Mouse (Mus musculus) right cerebral cortex, postnatal 25 days (tissue): Measurements from ENCODE around the gene Cenpj.

Source experiments
- DNase-seq: peaks from one replicate; pipeline ENCODE4 v3.0.0; 2022

Cenpj gene

DNA sequence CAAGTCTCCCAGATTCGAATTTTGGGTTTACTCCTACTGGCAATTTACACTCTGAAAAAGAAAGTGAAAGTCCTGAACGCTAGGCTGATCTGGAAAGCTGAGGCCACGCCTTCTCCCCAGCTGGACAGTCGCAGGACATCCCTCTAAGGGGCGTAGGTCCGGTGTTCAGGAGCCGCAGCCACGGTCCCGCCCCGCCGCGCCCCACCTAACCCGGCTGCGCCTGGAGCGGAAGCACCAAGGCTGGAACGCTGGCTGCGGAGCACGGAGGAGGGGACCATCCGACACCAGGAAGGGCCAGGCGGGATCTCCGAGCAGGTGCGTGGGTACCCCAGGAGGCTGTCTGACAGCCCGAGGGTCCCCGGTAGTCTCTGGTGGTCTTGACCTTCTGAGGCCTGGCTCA is at the start of gene Cenpj, which contains the start of gene Parp4:
Cenpj (minus strand) TSS at position 10 of the 400 bp plus-strand sequence.
Parp4 (plus strand) TSS at position 204 of the 400 bp plus-strand sequence.
- peak; percentile 43 for DNase-seq

DNA sequence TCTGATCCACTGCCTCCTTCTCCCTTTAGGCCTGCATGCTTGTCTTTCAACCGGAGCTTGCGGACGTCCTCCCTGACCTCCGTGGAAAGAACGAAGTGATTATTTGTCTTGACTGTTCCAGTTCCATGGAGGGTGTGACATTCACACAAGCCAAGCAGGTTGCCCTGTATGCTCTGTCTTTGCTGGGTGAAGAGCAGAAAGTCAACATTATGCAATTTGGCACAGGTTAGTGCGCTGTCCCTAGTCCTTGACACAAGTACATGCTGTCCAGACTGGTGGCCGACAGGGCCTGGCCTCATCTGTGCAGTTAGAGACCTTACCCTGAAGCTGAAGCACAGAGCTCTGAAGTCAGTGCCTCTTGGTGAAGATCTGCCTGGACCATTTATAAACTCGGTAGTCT is 45.2 kb upstream of the Cenpj start:
- no peak for DNase-seq

DNA sequence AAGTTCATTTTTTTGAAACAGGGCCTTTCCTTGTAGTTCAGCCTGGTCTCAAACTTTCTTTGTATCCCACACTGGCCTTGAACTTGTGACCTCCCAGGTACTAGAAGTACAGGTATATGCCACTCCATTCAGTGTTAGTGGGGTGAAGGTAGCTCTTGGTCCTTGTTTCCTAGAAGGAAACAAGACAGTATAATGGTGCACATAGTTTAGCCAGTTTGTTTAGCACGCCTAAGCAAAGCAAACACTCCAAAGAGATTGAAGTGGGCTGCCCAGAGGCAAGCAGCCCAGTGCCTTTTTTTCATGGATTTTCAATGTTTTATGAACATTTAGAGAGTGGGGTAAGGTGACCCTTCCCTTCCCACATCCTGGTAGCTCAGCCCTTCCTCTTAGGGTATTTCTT is 42.2 kb upstream of the Cenpj start:
- DNase-seq, result no peak

DNA sequence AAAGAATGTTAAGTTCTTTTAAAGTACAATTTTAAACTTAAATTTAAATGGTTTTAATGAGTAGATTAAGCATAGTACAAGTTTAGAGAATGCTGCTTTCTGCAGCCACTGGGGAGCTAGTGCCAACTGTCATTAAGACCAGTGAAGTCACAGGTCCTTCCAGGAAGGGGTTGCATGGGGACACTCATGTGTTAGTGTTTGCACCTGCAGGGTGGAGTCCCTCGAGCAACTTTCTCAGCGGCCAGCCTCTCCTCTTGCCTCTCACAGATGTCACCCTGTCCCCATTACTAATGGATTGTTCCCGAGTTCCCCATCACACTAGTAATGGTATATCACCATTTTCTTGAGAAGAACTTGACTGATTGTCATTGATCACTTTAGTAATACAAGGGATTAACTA is 38.0 kb upstream of the Cenpj start:
- DNase-seq, result no peak

DNA sequence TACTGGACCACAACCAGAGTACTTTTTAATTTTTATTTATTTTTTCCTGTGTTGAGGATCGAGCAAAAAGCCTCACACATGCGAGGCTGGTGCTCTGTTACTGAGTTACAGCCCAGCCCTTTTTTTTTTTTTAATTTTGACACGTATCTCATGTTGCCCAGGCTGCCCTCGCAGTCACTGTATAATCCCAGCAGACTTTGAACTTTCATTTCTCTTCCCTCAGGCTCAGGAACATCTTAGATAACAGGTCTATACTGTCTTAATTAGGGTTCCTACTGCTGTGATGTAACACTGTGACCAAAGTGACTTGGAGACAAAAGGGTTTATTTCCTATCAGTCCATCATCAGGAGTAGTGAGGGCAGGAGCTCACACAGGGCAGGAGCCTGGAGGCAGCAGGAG is 29.9 kb upstream of the Cenpj start:
- no peak for DNase-seq

DNA sequence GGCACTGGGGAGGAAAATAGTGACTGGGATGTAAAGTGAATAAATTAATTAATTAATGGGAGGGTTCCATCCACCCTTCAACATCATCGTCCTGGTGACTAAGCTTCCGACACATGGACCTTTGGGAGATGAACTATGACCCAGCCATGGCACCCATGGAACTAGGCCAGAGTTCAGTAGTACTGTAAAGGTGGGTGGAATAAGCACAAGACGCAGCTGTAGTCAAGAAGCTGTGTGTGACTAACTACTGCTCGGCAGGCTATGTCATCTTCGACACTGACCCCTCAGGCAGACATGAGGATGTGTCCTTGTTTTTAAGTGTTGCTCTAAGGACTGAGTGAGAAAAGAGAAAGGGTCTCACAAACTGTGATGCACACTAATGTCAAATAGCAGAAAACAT is 29.2 kb upstream of the Cenpj start:
- no peak for DNase-seq

DNA sequence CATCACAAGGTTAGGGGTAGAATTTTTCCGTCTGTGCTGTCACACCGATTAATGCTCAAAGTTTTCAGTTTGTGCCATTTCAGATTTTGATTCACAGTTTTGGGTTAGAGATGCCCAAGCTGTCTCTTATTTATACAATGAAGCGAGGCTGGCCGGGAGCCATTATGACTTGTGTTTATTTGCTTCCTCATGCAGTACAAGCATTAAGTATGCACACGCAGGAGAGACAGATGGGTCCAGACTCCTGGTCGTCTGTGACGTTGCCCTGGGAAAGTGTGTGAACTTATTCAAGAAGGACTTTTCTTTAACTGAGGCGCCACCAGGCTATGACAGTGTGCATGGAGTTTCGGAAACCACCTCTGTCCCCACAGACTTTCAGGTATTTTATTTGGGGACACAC is 26.8 kb upstream of the Cenpj start:
- DNase-seq, result no peak

DNA sequence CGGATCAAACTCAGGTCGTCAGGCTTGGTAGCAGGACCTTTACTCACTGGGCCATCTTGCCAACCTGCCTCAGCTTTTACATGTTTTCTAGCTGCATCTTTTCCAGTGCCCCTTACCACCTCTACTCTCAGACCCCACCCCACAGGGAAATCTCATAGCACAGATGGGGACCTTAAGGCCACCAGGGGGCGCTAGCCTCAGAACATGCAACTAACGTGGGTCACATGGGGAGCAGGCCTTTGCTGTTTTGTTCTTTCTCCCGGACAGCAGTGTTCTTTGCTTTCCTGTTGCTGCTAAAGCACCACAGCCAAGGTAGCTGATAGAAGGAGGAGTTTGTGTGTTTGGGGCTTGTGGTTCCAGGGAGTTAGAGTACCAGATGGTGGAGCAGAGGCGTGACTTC is 23.5 kb upstream of the Cenpj start:
- DNase-seq, result no peak

DNA sequence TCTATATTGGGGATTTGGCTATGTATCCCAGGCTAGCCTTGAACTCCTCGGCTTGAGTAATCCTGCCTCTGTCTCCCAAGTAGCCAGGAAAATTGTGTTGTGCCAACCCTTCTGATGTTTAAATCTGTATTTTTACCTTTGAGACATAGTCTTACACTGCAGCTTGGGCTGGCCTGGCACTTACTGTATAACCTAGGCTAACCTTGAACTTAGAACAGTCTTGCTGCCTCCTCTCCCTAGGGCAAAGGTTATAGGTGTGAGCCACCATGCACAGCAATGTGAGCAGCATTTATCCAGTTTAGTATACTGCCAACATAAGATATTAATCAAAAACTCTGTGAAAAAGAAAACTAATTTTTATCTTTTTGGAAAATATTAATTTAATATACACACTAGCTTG is 19.6 kb upstream of the Cenpj start:
- no peak for DNase-seq

DNA sequence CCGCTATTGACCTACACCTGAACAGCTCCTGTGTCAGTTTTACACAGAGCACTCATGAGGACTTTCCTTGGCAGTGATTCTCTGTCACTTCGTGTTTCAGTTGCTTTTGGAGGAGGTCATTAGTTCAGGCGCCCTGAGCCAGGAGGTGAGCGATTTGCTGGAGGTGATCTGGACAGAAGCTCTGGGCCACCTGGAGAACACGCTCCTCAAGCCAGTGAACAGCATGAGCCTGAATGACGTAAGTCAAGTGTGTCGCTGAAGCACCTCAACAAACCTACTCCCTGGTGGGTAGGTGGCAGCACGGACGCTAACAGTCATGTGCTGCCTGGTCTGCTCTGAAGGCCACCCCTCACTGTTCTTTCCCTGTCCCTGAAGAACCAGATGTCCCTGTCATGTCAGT is 17.0 kb upstream of the Cenpj start:
- DNase-seq, result no peak

DNA sequence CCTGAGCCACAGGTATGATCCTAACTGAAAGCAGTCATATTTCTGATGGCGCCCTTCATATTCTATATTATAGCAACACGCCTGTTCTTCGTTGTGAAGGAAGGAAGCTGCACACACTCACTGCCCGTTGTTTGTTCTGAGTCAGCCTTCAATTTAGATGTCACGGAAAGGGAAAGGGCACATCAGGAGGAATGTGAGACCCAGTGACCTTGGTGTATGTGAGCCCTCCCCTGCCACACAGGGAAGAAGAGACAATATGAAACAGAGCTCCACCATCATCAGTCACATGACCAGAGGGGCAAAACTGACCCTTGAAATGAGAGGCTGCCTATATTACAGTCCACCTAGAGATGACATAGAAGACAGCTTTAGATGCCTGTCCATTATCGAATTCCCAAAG is 7.1 kb upstream of the Cenpj start:
- DNase-seq, result no peak

DNA sequence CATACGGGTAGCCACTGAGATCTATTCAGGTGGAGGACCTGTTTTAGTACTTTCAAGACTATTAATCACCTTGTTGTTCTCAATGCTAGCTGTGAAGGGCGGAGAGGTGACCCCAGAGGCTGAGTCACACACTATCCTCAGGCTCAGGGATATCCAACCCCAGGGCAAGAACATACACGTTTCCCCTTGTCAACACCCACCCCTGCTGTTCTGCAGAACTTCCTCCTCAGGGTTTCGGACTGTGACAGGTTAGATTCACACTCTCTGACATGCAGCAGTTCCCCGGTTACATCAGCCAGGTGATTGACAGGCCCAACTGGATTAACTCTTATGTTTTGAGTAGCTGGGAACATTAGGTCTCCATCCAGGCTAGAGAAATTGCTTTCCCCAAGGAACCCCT is 5.9 kb upstream of the Cenpj start:
- DNase-seq, result no peak

DNA sequence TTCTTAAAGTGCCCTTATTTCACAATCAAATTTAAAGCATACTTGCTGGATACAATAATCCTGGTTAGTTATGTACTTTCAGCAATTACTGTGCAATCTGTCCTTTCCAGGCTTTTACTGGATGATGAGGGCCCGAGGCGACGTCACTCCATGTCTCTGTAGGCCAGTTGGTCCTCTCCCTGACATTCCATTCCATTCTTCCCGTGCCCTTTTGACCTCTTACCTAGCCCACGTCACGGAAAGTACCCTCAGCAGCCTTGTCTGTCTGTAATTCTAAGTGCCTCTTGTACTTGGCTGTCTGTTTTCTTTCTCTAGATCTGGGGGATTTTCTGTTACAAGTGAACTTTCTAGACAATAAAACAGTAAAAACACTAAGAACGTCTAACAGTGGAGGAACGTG is 3.8 kb upstream of the Cenpj start:
- no peak for DNase-seq

DNA sequence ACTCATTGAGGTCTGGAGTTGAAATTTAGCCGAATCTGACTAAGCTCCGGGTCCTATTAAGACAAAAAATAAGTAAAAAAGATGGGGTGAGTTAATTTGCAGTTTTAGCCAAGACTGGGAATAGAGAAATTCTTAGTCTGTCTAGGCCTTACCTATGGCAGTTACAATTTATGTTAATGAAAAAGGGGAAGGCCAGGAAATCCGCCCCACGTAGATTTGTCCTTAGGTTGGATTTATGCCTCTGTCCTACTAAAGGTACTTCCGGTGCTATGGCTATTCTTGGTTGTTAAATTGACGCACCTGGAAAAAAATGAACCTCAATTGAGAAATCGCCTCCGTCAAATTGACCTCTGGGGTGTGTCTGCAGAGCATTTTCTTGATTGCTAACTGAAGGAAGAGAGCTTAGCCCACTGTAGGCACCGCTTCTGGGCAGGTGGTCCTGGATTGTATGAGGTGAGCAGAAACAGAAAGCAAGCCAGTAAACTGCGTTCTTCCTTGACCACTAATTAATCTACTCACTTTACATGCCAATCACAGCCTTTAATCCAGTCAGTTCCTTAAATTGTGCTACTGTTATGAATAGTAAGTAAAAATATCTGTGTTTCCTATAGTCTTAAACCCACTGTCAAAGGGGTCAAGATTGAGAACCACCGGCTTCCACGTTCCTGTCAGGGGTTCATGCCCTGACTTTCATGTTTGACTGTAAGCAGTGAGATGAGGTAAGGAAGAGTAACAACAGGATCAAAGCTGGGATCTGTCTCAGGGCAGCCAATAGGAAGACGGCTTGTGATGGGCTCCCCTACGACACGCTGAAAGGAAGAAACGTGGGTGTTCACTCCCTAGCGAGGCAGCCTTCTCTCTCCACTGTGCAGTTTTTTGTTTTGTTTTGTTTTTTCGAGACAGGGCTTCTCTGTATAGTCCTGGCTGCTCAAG is 1.0 kb upstream of the Cenpj start:
- no peak for DNase-seq

DNA sequence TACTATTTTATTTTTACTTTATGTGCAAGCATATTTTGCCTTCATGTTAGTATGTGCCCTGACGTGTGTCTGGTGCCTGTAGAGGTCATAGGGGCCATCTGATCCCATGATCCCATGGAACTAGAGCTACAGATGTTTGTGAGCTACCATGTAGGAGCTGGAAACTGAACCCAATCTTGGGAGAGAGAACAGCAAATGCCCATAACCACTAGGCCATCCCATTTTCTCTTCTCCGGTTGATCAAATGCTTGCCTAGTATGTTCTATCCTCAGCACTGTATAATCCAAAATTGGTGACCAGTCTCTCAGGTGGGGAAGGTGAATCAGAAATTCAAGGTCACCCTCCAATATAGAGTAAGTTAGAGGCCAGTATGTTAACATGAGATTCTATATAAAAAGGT is 2.7 kb downstream of the Cenpj start:
- no peak for DNase-seq

DNA sequence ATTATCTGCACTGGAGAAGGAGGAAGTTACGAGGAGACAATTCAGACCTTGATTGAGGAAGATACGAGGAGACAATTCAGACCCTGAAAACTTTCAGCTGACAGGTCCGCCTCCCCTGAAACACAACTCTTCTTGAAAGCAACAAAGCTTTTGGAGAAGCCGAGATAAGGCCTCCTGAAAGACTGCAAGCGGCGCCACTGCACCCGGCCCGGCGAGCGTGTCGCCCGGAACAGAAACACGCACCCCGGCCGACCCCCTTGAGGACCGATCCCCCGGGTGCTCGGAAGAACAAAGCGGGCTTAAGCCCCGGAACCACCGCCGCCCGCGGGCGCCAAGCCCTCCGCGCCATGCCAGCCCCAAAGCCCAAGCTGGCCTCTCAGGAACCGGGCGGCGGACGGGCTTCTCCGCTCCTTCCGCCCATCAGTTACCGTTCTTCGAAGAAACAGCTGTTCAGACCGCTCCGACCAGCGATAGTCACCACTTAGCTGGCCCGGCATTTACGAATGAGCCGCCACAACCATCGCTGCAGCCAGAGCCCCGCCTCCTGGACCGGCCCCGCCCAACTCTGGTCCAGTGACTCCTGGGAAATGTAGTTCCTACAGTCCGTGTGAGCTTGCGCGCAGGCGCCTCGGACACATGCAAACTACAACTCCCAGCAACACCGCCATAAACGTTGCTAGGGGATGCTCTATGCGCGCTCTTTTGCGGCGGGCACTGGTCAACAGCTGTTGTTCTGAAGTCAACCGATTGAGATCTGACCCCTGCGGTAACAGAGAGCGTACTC is 3.7 kb downstream of the Cenpj start:
- DNase-seq, result peak; percentile 93

DNA sequence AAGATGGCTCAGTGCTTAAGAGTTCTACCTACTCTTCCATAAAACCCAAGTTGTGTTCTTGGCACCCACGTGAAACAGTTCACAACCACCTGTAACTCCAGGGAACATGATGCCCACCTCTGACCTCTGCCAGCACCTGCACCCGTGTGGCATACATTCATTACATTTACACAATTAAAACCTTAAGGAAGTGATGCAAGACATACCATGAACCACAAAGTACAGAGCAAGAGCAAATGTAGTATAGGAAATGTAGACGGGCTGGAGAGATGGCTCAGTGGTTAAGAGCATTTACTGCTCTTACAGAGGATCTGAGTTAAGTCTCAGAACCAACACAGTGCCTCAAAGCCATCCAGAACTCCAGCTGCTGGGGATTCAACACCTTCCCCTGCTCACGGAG is 6.2 kb downstream of the Cenpj start:
- DNase-seq, result no peak

DNA sequence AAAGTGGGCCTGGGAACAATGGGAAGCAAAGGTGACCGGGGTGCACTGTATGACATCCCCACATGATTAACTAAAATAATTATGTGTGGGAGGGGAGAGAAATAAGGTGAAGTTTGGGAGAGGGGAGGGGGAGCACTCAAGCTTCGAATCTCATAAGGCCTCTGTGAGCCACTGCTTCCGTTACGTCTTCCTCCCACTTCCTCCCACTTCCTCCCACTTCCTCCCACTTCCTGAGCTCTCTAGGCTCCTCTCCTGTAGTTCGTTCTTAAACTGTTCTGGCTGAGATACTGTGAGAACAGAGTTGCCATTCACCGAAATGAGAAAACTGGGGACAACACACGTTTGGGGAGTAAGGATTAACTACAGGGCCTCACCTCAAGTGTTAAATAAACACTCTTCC is 7.7 kb downstream of the Cenpj start:
- DNase-seq, result no peak

DNA sequence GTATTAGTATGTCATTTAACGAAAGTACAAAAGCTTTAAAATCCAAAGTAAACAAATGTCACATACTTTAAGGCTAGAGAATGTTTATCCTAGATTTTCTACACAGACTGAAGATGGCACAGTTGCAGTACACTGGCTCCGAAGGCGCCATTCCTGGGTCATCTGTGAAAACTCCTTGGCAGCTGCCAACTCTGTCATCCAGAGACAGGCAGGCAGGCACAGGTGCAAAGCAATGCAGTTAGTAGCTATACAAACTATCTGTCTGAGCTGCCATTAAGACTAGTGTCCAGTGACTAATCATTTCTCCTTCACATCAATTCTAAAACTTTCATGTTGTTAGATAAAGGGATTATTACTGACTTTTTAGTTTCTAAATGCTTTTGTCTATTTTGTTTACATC is 16.1 kb downstream of the Cenpj start:
- no peak for DNase-seq

DNA sequence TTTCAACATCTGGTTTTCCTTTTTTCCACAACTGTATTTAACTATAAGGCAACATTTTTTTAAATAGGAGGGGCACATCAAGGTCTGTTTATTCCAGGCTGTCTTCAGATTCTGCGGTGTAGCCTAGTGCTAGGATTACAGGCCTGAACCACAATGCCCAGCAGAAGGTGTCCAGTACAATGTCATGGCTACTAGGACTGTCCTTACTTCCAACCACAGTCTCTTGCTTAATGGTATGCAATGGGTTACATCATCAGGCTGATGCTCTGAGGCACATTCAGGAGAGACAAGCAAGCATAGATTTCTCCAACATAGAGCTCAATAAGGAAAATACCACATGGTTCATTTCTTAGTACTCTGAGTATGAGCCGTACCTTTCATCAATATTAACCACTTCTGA is 20.5 kb downstream of the Cenpj start:
- no peak for DNase-seq

DNA sequence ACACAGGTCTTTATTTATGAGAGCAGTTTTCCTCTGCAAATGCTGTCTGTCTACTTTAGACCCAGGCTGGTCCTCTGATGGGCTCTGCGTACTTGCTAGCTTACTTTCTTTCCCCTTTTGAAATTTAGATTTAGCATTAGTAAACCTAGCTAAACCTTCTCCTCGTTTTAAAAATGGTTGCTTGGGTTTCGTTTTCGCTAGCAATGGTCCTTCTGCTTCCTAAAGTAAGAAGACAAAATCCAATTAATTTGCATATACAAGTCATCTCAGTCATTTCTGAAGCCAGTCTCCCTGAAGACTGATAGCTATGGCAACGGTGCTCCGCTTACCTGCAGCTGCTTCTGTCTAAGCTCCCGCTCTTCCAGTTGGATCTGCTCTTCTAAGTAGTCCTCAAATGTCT is 21.9 kb downstream of the Cenpj start:
- DNase-seq, result no peak

DNA sequence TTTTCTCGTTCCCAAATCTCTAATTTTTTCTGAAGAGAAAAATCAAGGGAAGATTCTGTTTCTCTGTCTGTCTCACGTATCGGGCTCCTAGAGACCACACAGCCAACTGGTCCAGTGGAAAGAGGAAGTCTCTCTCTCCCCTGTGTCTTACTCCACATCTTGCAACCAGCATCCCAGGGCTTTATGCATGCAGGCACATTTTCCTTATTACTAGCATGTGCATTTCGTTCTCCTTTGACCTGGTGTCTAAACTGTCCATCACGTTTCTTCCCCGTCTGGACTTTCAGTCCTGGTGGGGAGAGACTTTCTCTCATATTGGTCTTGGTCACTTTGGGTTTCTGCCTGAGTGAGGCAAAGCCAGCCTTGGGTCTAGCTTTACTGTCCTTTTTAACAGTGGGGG is 22.3 kb downstream of the Cenpj start:
- no peak for DNase-seq

DNA sequence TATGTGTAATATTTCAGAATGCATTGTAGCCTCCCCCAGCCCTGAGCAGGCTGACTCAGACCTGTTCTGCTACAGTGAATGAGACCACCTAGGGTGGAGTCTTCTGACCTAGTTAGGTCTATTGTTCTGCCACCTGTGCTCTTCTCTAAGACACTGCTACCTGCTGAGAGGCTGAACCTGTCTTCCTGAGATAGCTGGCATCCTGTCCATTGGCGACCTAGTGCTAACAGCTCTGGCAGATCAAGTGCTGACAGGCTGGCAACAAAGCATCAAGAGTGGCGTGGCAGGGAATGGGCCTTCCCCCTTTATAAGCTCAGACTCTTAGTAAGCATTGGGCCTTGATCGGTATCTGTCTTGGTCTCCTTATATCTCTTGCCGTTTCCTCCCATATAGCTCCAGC is 24.3 kb downstream of the Cenpj start:
- no peak for DNase-seq

DNA sequence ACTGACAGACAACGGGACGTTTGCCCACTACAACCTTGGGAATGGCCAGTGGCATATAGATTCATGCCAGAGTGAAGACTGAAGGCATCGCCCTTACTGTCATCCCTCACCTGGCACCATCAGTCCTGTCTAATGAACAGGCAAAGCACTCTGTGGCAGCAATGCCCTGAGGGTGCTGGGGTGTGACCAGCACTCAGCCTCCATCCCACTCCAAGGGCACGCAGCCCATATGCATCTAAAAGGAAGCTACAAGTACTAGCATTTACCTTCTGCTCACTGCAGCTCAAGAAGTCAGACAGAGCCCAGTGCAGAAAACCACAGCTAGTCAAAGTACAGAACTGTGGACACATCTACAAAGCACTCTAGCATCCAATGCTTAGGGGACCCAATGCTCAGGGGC is 29.7 kb downstream of the Cenpj start:
- no peak for DNase-seq
